Mouse (Mus musculus) left cerebral cortex, postnatal 10 days (tissue): ENCODE results near the gene Ddr1. TPM values are rescaled to one million over a fixed set of nuclear protein-coding genes. Genes with fewer than 3 reads are reported as not detected.

Experiments
- DNase-seq, 2 experiments: peaks; one replicate each; pipeline ENCODE4 v3.0.0; 2021 to 2022; ENCODE audit warnings: low spot score in 2 of 2, mixed read lengths in 1 of 2; ENCODE audit errors: extremely low spot score in 1 of 2
- intact Hi-C: fragments of 180-260 bp; cut with DNase I; formaldehyde crosslinking; loops from one replicate; pipeline ENCODE4 v1.15.1; 2025
- total RNA-seq, 2 experiments: library from RNA; stranded (reverse); gene quantifications; 2 replicates each; pipeline ENCODE4 v1.2.3; 2021

Ddr1 gene
- total RNA-seq, 2 experiments from 2014 or later, result 39.6 to 40.1 TPM

DNA sequence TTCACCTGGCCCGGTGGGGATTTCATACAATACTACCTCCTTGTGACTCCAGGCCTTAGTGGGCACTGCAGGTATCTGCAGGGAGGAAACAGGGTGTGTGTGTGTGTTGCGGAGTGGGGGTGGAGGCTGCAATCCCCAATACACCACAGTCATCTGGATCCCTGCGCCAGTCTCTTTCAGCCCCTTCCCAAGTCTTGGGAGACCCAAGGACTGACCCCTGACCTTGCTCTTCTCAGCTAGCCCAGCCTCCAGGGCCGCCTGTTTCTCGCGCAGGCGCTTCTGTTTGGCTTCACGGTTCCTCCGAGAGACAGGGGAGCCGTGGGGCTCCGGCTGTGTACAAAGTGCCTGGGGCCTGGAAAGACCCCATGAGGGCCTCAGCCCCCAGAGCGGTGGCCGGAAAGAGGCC lies 37.6 kb downstream of the Ddr1 start:
- intact Hi-C loops, result no loop called here
- DNase-seq, result peak; percentile 29 to 56

DNA sequence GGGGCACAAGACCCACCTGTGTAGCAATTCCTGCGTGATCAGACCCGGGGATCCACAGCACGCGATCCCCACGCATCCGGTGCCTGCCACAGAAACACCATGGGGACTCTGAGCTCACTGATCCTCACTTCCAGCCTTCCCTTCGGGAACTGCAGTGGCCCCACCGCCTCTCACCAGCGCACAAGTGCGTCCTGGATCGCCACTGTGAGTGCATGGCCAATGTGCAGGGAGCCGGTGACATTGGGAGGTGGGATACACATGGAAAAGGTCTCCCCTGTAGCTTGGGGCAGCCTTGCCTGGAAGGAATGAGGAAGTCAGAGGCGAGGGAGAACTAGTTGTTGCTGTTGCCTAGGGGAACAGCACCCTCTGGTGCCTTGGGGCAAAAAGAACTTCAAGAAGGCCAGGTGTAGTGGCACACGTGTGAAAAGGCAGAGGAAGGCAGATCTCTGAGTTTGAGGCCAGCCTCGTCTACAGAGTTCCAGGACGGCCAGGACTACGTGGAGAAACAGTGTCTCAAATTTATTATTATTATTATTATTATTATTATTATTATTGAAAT lies 38.4 kb downstream of the Ddr1 start:
- peak in 1 of 2 experiments; percentile 44 for DNase-seq
- intact Hi-C loops, result no loop called here

- intact Hi-C loops, result no loop called here
- no peak for DNase-seq
These were observed 51.3 kb downstream of the Ddr1 start for GRCm38 (mm10) chr17:35653086-35653485.

GRCm38 (mm10) chr17:35649429-35649828 lies 55.0 kb downstream of the Ddr1 start:
- no peak for DNase-seq
- intact Hi-C loops, result no loop called here

- intact Hi-C loops, result no loop called here
These were observed 60.7 kb downstream of the Ddr1 start, which contains the start of gene Mucl3 for GRCm38 (mm10) chr17:35643609-35644236. TSS of gene Mucl3 (minus strand) at chr17:35643695.

DNA sequence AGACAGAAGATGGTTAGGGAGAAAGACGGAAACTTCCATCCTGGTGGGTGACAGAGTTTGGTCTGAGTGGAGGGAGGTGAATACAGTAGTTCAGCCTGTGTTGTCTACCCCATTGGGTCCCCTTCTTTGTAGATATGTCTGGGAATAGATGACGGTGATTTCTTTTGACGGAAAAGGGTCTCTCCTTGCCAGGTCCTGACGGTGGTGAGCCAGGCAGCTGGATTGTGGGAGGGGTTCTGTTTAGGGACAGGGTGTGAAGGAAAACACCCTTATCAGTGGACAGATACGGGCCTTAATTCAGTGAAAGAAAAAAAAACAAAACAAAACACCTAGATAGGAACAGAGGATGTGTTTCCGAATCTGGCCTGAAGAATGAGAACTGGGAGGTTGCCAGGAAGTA lies 65.1 kb downstream of the Ddr1 start:
- intact Hi-C loops, result loop anchor here (5.0 kb wide), 1 partner anchor 98 kb away; no protein-coding TSS in a partner anchor
- DNase-seq, result no peak

More at GRCm38 (mm10) chr17:35643609-35644236, 60.7 kb downstream of the Ddr1 start, which contains the start of gene Mucl3:
- no peak for DNase-seq

DNA sequence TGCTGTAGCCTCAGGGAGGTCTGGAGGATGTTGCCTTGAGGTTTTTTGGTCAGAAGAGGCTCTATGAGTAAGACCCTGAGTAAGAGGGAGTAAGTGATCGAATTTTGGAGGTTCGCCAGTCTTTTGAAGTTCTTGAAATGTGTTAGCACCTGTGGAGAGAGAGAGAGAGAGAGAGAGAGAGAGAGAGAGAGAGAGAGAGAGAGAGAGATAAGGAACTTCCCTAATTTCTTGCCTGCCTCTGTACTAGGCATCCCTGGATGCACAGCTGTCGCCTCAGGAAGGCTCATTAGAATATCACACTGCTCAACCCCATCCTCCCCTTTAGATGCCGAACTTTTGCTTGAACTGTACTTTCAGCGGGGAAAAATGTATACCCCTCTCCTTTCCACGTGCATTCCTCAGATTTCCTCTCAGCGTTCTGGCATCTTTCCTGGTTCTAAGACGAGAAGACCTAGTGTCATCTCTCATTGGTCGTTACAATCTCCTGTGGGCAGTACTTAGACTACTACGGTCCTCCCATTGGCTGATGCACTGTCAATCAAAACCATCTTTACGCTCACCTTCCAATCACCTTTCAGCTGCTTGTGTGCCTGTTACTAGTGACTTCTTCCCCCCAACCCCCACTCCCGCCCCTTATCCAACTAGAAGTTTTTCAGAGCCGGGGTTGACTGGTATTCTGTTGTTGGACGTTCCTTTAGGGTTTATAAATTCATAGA lies 65.8 kb downstream of the Ddr1 start:
- DNase-seq, result peak in 1 of 2 experiments; percentile 51

DNA sequence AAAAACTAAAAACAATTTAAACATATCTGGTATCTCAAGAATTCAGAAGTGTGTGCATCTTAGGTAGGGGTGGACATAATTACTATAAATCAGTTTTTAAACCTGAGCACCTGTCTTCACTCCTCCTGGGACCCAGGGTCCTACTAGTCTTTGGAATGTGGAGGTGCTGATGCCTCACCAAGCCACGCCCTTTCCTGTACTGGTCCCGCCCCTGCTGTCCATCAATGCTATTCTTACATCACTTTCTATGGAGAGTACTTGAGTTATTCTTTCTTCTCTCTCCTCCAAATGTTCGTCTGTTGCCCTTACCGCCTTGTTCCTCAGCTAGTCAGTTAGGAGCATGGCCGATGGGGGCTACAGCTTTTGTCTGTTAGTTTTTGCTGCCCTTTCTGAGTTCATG lies 68.1 kb downstream of the Ddr1 start:
- peak in 1 of 2 experiments; percentile 63 for DNase-seq
- intact Hi-C loops, result loop anchor here (5.0 kb wide), 1 partner anchor 101 kb away; no protein-coding TSS in a partner anchor

More for the DNA sequence above, 65.8 kb downstream of the Ddr1 start:
- intact Hi-C loops, result loop anchor here (5.0 kb wide), 1 partner anchor 99 kb away; no protein-coding TSS in a partner anchor

DNA sequence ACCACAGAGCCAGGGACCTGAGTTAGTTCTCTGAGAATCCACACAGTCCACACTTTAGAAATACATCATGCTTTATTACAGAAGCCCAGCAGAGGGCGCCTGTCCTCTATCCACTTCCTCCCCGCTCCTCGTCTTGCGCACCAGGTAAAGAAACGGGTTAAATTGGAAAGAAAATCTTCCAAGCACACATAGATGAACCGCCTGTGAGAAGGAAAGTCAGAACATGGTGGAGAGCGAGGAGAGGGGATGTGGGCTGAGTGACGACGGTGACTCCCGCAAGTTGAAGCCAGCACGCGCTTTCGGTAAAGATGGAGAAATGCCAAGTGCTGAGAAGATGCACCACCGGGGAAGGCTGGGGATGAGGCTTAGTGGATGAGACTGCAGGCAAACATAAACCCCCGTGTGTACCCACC lies 68.7 kb downstream of the Ddr1 start:
- DNase-seq, result peak; percentile 74 to 88
- intact Hi-C loops, result loop anchor here (2.0 to 5.0 kb wide), 2 partner anchors 45 to 102 kb away; no protein-coding TSS in a partner anchor

GRCm38 (mm10) chr17:35635202-35635601 lies 69.2 kb downstream of the Ddr1 start:
- intact Hi-C loops, result loop anchor here (2.0 to 5.0 kb wide), 2 partner anchors 44 to 102 kb away; no protein-coding TSS in a partner anchor
- DNase-seq, result peak in 1 of 2 experiments; percentile 50

DNA sequence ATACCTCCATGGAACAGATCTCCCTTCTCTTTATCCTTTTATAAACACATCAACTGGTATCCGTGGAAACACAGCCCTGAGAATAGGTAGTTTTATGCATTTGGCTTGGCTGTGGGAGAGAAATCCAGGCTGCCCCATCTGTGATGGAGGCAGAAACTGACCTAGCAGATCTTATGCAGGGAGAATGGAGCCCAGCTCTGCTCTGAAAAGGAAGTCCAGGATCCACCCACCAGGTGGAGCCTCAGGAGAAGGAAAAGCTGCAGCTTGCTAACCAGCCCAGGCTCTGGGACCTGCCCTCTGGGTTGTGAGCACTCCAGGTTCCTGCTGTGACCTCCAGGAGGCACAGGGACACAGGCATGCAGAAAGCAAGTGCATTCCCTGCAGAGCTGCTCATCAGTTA lies 70.4 kb downstream of the Ddr1 start:
- intact Hi-C loops, result loop anchor here (2.0 kb wide), 1 partner anchor 43 kb away; no protein-coding TSS in a partner anchor
- DNase-seq, result peak; percentile 62 to 71

Other genes with a start within 250 kb of the Ddr1 start
- gene H2-Q10, start 234.5 kb downstream of the Ddr1 start, total RNA-seq, result not detected
- not detected for gene Pou5f1, start 198.6 kb downstream of the Ddr1 start, total RNA-seq
- gene Tcf19, start 187.8 kb downstream of the Ddr1 start, total RNA-seq, result 1 to 10 TPM; 5.7 to 8.5 TPM
- 1 to 10 TPM; 6.4 to 7.4 TPM for gene Cchcr1, start 187.5 kb downstream of the Ddr1 start, total RNA-seq
- under 1 TPM; 0.43 to 0.59 TPM for gene Psors1c2, start 171.4 kb downstream of the Ddr1 start, total RNA-seq
- under 1 TPM; 0.41 to 0.47 TPM for gene Cdsn, start 152.5 kb downstream of the Ddr1 start, total RNA-seq
- gene 2300002M23Rik, start 137.2 kb downstream of the Ddr1 start, total RNA-seq, result not detected
- not detected for gene Sfta2, start 103.1 kb downstream of the Ddr1 start, total RNA-seq
- not detected for gene Gm9573, start 78.0 kb downstream of the Ddr1 start, total RNA-seq
- not detected for gene Mucl3, start 60.9 kb downstream of the Ddr1 start, total RNA-seq
- 10 to 100 TPM; 31.2 to 42.6 TPM for gene Vars2, start 37.0 kb downstream of the Ddr1 start, total RNA-seq
- 10 to 100 TPM; 23.5 to 24.1 TPM for gene Gtf2h4, start 30.9 kb downstream of the Ddr1 start, total RNA-seq
- gene Ier3, start 117.1 kb upstream of the Ddr1 start, total RNA-seq, result 1 to 10 TPM; 5.4 to 5.8 TPM
- 100 to 1,000 TPM; 171 to 178 TPM for gene Flot1, start 118.6 kb upstream of the Ddr1 start, total RNA-seq
- 1,000 to 10,000 TPM; 1,429 to 1,573 TPM for gene Tubb5, start 133.7 kb upstream of the Ddr1 start, total RNA-seq
- gene Mdc1, start 136.9 kb upstream of the Ddr1 start, total RNA-seq, result 10 to 100 TPM; 12.5 to 19.1 TPM
- gene Nrm, start 156.7 kb upstream of the Ddr1 start, total RNA-seq, result 10 to 100 TPM in 1 of 2 experiments, 1 to 10 TPM in 1; 6.0 to 11.8 TPM
- 10 to 100 TPM; 20.6 to 23.6 TPM for gene Ppp1r18, start 161.0 kb upstream of the Ddr1 start, total RNA-seq
- gene Dhx16, start 175.2 kb upstream of the Ddr1 start, total RNA-seq, result 10 to 100 TPM; 29.1 to 31.0 TPM
- 10 to 100 TPM; 61.5 to 72.4 TPM for gene 2310061I04Rik, start 192.8 kb upstream of the Ddr1 start, total RNA-seq
- 100 to 1,000 TPM; 105 to 111 TPM for gene Atat1, start 205.5 kb upstream of the Ddr1 start, total RNA-seq
- 10 to 100 TPM; 50.4 to 52.0 TPM for gene Mrps18b, start 211.8 kb upstream of the Ddr1 start, total RNA-seq
- gene Ppp1r10, start 211.8 kb upstream of the Ddr1 start, total RNA-seq, result 10 to 100 TPM; 57.2 to 66.5 TPM